Mouse (Mus musculus): ENCODE data around the gene Olfr1028.

GRCm38 (mm10) chr2:85921258-85921657, 29.0 kb upstream of the Olfr1028 start, which contains the start of gene Olfr1026:
- TF ChIP-seq EP300 (IDR thresholded peaks at IDR 0.05; ENCODE audit: insufficient read depth, low read depth, low read length), result no peak
- no peak for TF ChIP-seq CTCF (IDR thresholded peaks at IDR 0.05; ENCODE audit: low read depth, low read length)
- TF ChIP-seq POLR2A (IDR thresholded peaks at IDR 0.05; ENCODE audit: insufficient read depth, low read length), result no peak

Measured in ES-Bruce4 (cell line).